Mouse (Mus musculus): ENCODE measurements around the gene Prrc2a. TPM values are rescaled to one million over a fixed set of nuclear protein-coding genes. Genes with fewer than 3 reads are reported as not detected.

Prrc2a gene
- polyA plus RNA-seq, 2 experiments = 192 to 404 TPM

DNA sequence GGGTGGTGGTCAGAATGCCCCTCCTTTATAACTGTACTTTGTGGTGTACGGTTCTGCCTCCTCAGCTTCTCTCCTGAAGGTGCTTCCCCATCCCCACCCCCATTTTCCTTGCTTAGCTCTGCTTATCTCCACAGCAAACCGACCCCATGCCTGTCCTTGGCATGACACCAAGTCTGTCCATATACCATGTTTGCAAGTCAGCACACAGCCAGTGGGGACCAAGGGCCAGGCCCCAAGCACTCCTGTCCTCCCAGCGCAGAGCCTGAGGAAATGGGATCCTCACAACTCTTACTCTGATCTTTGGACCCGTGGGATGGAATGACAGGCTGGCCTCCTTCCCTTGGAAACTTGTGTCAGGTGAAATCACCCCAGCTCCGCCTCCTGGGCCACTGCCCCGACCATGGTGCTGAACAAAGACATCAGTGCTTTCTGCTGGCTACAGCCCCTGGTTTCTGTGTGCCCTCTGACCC, 61.4 kb downstream of the Prrc2a start:
- Histone ChIP-seq H3K27ac (replicated peaks; ENCODE audit: low read depth, low read length) (no peak overlapping the region), H3K4me2 (replicated peaks; ENCODE audit: low read depth, low read length, severe bottlenecking) (no peak overlapping the region), H3K27me3 (ENCODE audit: control insufficient read depth, insufficient read depth, low read length) (no peaks in the 10 kb centered on the region), H3K36me3 (ENCODE audit: control insufficient read depth, insufficient read depth, low read length) (peaks cover 58% of the 10 kb centered on the region), H3K9me3 (ENCODE audit: control insufficient read depth, low read length) (no peaks in the 10 kb centered on the region), H3K9ac (ENCODE audit: low read depth, low read length, severe bottlenecking) (no peak overlapping the region), H3K4me1 (ENCODE audit: control insufficient read depth, insufficient read depth, low read length) (0 out of 2 replicates have a peak, but pooled peaks cover 2% of the 10 kb centered on the region), H3K4me3 (replicated peaks; ENCODE audit: low read length) (no peak overlapping the region)
- no peak for TF ChIP-seq POLR2A (IDR thresholded peaks at IDR 0.05; ENCODE audit: borderline replicate concordance, extremely low read depth, insufficient read depth, insufficient read length)
- ATAC-seq (ENCODE audit: low FRiP score, low read depth) = no peak
- no peak for DNase-seq (ENCODE audit: low spot score)
- 67% methylated on average over 6 of the region's 6 CpGs for WGBS

DNA sequence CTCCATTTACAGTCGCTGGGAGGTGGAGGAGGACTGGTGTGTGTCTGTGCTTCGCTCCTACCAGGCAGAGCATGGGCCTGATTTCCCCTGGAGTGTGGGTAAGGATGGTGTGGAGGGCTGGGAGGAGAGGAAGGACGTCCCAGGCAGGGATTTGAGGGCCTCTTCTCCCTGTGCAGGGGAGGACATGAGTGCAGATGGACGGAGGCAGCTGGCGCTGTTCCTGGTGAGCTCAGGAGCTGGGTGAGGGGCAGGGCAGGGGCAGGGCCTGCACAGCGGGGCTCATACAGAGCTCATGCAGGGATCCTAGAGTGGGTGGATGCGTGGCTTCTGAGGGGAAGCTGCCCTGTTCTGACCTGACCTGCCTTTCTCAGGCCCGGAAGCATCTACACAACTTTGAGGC, 62.4 kb downstream of the Prrc2a start:
- ATAC-seq (ENCODE audit: low FRiP score, low read depth) (peak; percentile 30), DNase-seq (ENCODE audit: low spot score) (no peak)
- Histone ChIP-seq H3K9ac (ENCODE audit: low read depth, low read length, severe bottlenecking) (no peak overlapping the region), H3K27ac (replicated peaks; ENCODE audit: low read depth, low read length) (no peak overlapping the region), H3K9me3 (ENCODE audit: control insufficient read depth, low read length) (no peaks in the 10 kb centered on the region), H3K27me3 (ENCODE audit: control insufficient read depth, insufficient read depth, low read length) (no peaks in the 10 kb centered on the region), H3K4me1 (ENCODE audit: control insufficient read depth, insufficient read depth, low read length) (0 out of 2 replicates have a peak, but pooled peaks cover 2% of the 10 kb centered on the region), H3K4me3 (replicated peaks; ENCODE audit: low read length) (no peak overlapping the region), H3K36me3 (ENCODE audit: control insufficient read depth, insufficient read depth, low read length) (peaks cover 66% of the 10 kb centered on the region), H3K4me2 (replicated peaks; ENCODE audit: low read depth, low read length, severe bottlenecking) (no peak overlapping the region)
- TF ChIP-seq POLR2A (IDR thresholded peaks at IDR 0.05; ENCODE audit: borderline replicate concordance, extremely low read depth, insufficient read depth, insufficient read length) = no peak
- 70% methylated on average over 7 of the region's 8 CpGs for WGBS

DNA sequence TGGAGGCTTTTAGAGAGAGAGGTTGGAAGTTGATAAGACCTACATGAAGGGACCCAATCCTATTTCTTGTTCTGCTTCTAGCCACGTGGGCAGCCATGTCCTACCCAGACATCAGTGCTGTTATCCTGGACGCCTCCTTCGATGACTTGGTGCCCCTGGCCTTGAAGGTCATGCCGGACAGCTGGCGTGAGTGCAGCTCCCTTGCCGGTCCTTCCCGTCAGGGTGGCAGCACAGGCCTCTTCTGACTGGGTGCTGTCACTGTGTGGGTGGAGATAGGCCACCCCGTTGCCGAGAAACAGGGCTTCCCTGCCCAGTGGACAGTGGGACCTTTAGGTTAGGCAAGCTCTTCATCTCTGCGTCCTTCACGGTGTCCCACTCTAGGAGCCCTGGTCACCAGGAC, 63.5 kb downstream of the Prrc2a start:
- Histone ChIP-seq H3K27ac (replicated peaks; ENCODE audit: low read depth, low read length) (no peak overlapping the region), H3K4me3 (replicated peaks; ENCODE audit: low read length) (no peak overlapping the region), H3K4me1 (ENCODE audit: control insufficient read depth, insufficient read depth, low read length) (0 out of 2 replicates have a peak, but pooled peaks cover 2% of the 10 kb centered on the region), H3K9me3 (ENCODE audit: control insufficient read depth, low read length) (no peaks in the 10 kb centered on the region), H3K9ac (ENCODE audit: low read depth, low read length, severe bottlenecking) (no peak overlapping the region), H3K4me2 (replicated peaks; ENCODE audit: low read depth, low read length, severe bottlenecking) (no peak overlapping the region), H3K27me3 (ENCODE audit: control insufficient read depth, insufficient read depth, low read length) (no peaks in the 10 kb centered on the region), H3K36me3 (ENCODE audit: control insufficient read depth, insufficient read depth, low read length) (peaks cover 78% of the 10 kb centered on the region)
- DNase-seq (ENCODE audit: low spot score) (no peak), ATAC-seq (ENCODE audit: low FRiP score, low read depth) (no peak)
- TF ChIP-seq POLR2A (IDR thresholded peaks at IDR 0.05; ENCODE audit: borderline replicate concordance, extremely low read depth, insufficient read depth, insufficient read length) = no peak
- WGBS = 88% methylated on average over 11 of the region's 11 CpGs

DNA sequence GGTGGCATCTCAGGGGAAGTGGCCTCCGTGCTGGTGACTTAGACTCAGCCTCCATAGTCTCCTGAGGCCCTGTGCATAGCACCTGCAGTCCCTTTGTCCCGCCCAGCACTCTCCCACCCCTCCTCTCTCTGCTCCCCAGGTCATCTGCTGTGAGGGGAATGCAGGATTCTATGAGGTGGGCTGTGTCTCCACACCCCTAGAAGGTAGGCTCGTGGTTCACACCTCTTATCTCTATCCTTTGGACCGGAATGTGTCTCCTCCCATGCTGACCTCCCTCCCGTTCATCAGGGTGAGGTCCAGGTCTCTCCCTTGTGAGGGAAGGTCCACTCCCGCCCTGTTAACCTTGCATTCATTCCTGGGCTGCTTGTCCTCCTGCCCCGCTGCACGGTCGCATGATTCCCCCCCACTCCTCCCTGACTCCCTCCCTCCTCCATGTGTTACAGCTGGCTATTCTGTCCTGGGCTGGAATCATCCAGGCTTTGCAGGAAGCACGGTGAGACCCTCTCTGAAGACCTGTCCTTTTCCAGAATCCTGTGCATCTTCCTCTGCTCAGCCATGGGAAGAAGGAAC, 64.4 kb downstream of the Prrc2a start:
- Histone ChIP-seq H3K4me3 (replicated peaks; ENCODE audit: low read length) (no peak overlapping the region), H3K27me3 (ENCODE audit: control insufficient read depth, insufficient read depth, low read length) (no peaks in the 10 kb centered on the region), H3K9me3 (ENCODE audit: control insufficient read depth, low read length) (no peaks in the 10 kb centered on the region), H3K4me2 (replicated peaks; ENCODE audit: low read depth, low read length, severe bottlenecking) (no peak overlapping the region), H3K27ac (replicated peaks; ENCODE audit: low read depth, low read length) (no peak overlapping the region), H3K9ac (ENCODE audit: low read depth, low read length, severe bottlenecking) (no peak overlapping the region), H3K36me3 (ENCODE audit: control insufficient read depth, insufficient read depth, low read length) (peaks cover 84% of the 10 kb centered on the region), H3K4me1 (ENCODE audit: control insufficient read depth, insufficient read depth, low read length) (no peaks in the 10 kb centered on the region)
- TF ChIP-seq POLR2A (IDR thresholded peaks at IDR 0.05; ENCODE audit: borderline replicate concordance, extremely low read depth, insufficient read depth, insufficient read length) = no peak
- DNase-seq (ENCODE audit: low spot score) = no peak
- ATAC-seq (ENCODE audit: low FRiP score, low read depth) = no peak
- WGBS = 77% methylated on average over 10 of the region's 10 CpGs

Small RNA genes lying within 50 kb of the gene (microRNA-seq; reads per million reads assigned to microRNA genes)
- gene Mir6973a (not detected), gene Mir6974 (not detected)

Other genes with a start within 250 kb of the Prrc2a start
Only the 30 nearest of the 38 such genes appear.
- 163 and 216 TPM in 2 replicates for gene Vars, start 163.9 kb downstream of the Prrc2a start, polyA plus RNA-seq (2012; rRNA removed)
- 88.3 and 100 TPM in 2 replicates for gene Vars, start 163.9 kb downstream of the Prrc2a start, polyA plus RNA-seq (2014; fragmentation: Nextera tagmentation; extraction: Ambion mirVana)
- gene Vwa7, start 148.3 kb downstream of the Prrc2a start, polyA plus RNA-seq (2012; rRNA removed) = 0.64 and 0.85 TPM in 2 replicates
- gene Vwa7, start 148.3 kb downstream of the Prrc2a start, polyA plus RNA-seq (2014; fragmentation: Nextera tagmentation; extraction: Ambion mirVana) = 0.11 and 0.15 TPM in 2 replicates
- 12.0 and 15.2 TPM in 2 replicates for gene Sapcd1, start 136.9 kb downstream of the Prrc2a start, polyA plus RNA-seq (2012; rRNA removed)
- 12.5 and 13.7 TPM in 2 replicates for gene Sapcd1, start 136.9 kb downstream of the Prrc2a start, polyA plus RNA-seq (2014; fragmentation: Nextera tagmentation; extraction: Ambion mirVana)
- 6.4 and 6.5 TPM in 2 replicates for gene Msh5, start 118.2 kb downstream of the Prrc2a start, polyA plus RNA-seq (2012; rRNA removed)
- 3.4 and 3.5 TPM in 2 replicates for gene Msh5, start 118.2 kb downstream of the Prrc2a start, polyA plus RNA-seq (2014; fragmentation: Nextera tagmentation; extraction: Ambion mirVana)
- gene Clic1, start 114.9 kb downstream of the Prrc2a start, polyA plus RNA-seq (2012; rRNA removed) = 229 and 236 TPM in 2 replicates
- gene Clic1, start 114.9 kb downstream of the Prrc2a start, polyA plus RNA-seq (2014; fragmentation: Nextera tagmentation; extraction: Ambion mirVana) = 103 and 108 TPM in 2 replicates
- 271 and 326 TPM in 2 replicates for gene Ddah2, start 105.9 kb downstream of the Prrc2a start, polyA plus RNA-seq (2012; rRNA removed)
- 358 and 403 TPM in 2 replicates for gene Ddah2, start 105.9 kb downstream of the Prrc2a start, polyA plus RNA-seq (2014; fragmentation: Nextera tagmentation; extraction: Ambion mirVana)
- gene Ly6g6c, start 99.5 kb downstream of the Prrc2a start, polyA plus RNA-seq (2012; rRNA removed) = 3.4 and 5.5 TPM in 2 replicates
- gene Ly6g6c, start 99.5 kb downstream of the Prrc2a start, polyA plus RNA-seq (2014; fragmentation: Nextera tagmentation; extraction: Ambion mirVana) = 10.4 and 22.3 TPM in 2 replicates
- 0.45 and 0.47 TPM in 2 replicates for gene Mpig6b, start 98.7 kb downstream of the Prrc2a start, polyA plus RNA-seq (2012; rRNA removed)
- gene Mpig6b, start 98.7 kb downstream of the Prrc2a start, polyA plus RNA-seq (2014; fragmentation: Nextera tagmentation; extraction: Ambion mirVana) = 0.64 and 1.3 TPM in 2 replicates
- gene Ly6g6e, start 88.0 kb downstream of the Prrc2a start, polyA plus RNA-seq (2012; rRNA removed) = 14.2 and 14.8 TPM in 2 replicates
- gene Ly6g6e, start 88.0 kb downstream of the Prrc2a start, polyA plus RNA-seq (2014; fragmentation: Nextera tagmentation; extraction: Ambion mirVana) = 18.0 and 28.4 TPM in 2 replicates
- gene Ly6g6d, start 86.8 kb downstream of the Prrc2a start, polyA plus RNA-seq (2012; rRNA removed) = 1.3 and 2.3 TPM in 2 replicates
- 2.0 TPM in 1 of 2 replicates, not detected in the other for gene Ly6g6d, start 86.8 kb downstream of the Prrc2a start, polyA plus RNA-seq (2014; fragmentation: Nextera tagmentation; extraction: Ambion mirVana)
- 0.14 and 0.73 TPM in 2 replicates for gene Ly6g6f, start 79.3 kb downstream of the Prrc2a start, polyA plus RNA-seq (2012; rRNA removed)
- gene Ly6g6f, start 79.3 kb downstream of the Prrc2a start, polyA plus RNA-seq (2014; fragmentation: Nextera tagmentation; extraction: Ambion mirVana) = 0.28 TPM in 1 of 2 replicates, not detected in the other
- gene Abhd16a, start 75.6 kb downstream of the Prrc2a start, polyA plus RNA-seq (2012; rRNA removed) = 98.6 and 157 TPM in 2 replicates
- gene Abhd16a, start 75.6 kb downstream of the Prrc2a start, polyA plus RNA-seq (2014; fragmentation: Nextera tagmentation; extraction: Ambion mirVana) = 78.0 and 88.3 TPM in 2 replicates
- gene Ly6g5c, start 56.6 kb downstream of the Prrc2a start, polyA plus RNA-seq (2012; rRNA removed) = not detected in 2 replicates
- not detected in 2 replicates for gene Ly6g5c, start 56.6 kb downstream of the Prrc2a start, polyA plus RNA-seq (2014; fragmentation: Nextera tagmentation; extraction: Ambion mirVana)
- 2.1 and 3.5 TPM in 2 replicates for gene Ly6g5b, start 49.5 kb downstream of the Prrc2a start, polyA plus RNA-seq (2012; rRNA removed)
- 0.59 and 0.68 TPM in 2 replicates for gene Ly6g5b, start 49.5 kb downstream of the Prrc2a start, polyA plus RNA-seq (2014; fragmentation: Nextera tagmentation; extraction: Ambion mirVana)
- 13.6 and 15.1 TPM in 2 replicates for gene Gpank1, start 43.4 kb downstream of the Prrc2a start, polyA plus RNA-seq (2012; rRNA removed)
- gene Gpank1, start 43.4 kb downstream of the Prrc2a start, polyA plus RNA-seq (2014; fragmentation: Nextera tagmentation; extraction: Ambion mirVana) = 17.5 and 20.0 TPM in 2 replicates
- 181 and 250 TPM in 2 replicates for gene Csnk2b, start 42.8 kb downstream of the Prrc2a start, polyA plus RNA-seq (2012; rRNA removed)
- 275 and 308 TPM in 2 replicates for gene Csnk2b, start 42.8 kb downstream of the Prrc2a start, polyA plus RNA-seq (2014; fragmentation: Nextera tagmentation; extraction: Ambion mirVana)
- gene D17H6S53E, start 38.5 kb downstream of the Prrc2a start, polyA plus RNA-seq (2012; rRNA removed) = 5.7 and 6.6 TPM in 2 replicates
- gene D17H6S53E, start 38.5 kb downstream of the Prrc2a start, polyA plus RNA-seq (2014; fragmentation: Nextera tagmentation; extraction: Ambion mirVana) = 6.4 and 8.2 TPM in 2 replicates
- gene Apom, start 32.8 kb downstream of the Prrc2a start, polyA plus RNA-seq (2012; rRNA removed) = 1.1 and 1.7 TPM in 2 replicates
- gene Apom, start 32.8 kb downstream of the Prrc2a start, polyA plus RNA-seq (2014; fragmentation: Nextera tagmentation; extraction: Ambion mirVana) = 0.26 TPM in 1 of 2 replicates, not detected in the other
- 265 and 361 TPM in 2 replicates for gene Bag6, start 29.7 kb downstream of the Prrc2a start, polyA plus RNA-seq (2012; rRNA removed)
- gene Bag6, start 29.7 kb downstream of the Prrc2a start, polyA plus RNA-seq (2014; fragmentation: Nextera tagmentation; extraction: Ambion mirVana) = 76.2 and 82.8 TPM in 2 replicates
- gene Aif1, start 11.2 kb upstream of the Prrc2a start, polyA plus RNA-seq (2012; rRNA removed) = 4.0 and 4.8 TPM in 2 replicates
- 13.1 and 15.7 TPM in 2 replicates for gene Aif1, start 11.2 kb upstream of the Prrc2a start, polyA plus RNA-seq (2014; fragmentation: Nextera tagmentation; extraction: Ambion mirVana)
- gene Lst1, start 23.5 kb upstream of the Prrc2a start, polyA plus RNA-seq (2012; rRNA removed) = 21.8 and 24.4 TPM in 2 replicates
- 23.2 and 29.2 TPM in 2 replicates for gene Lst1, start 23.5 kb upstream of the Prrc2a start, polyA plus RNA-seq (2014; fragmentation: Nextera tagmentation; extraction: Ambion mirVana)
- gene Ltb, start 29.5 kb upstream of the Prrc2a start, polyA plus RNA-seq (2012; rRNA removed) = 1.7 and 3.0 TPM in 2 replicates
- gene Ltb, start 29.5 kb upstream of the Prrc2a start, polyA plus RNA-seq (2014; fragmentation: Nextera tagmentation; extraction: Ambion mirVana) = 1.1 and 1.4 TPM in 2 replicates
- 1.1 and 1.3 TPM in 2 replicates for gene Tnf, start 37.1 kb upstream of the Prrc2a start, polyA plus RNA-seq (2012; rRNA removed)
- gene Tnf, start 37.1 kb upstream of the Prrc2a start, polyA plus RNA-seq (2014; fragmentation: Nextera tagmentation; extraction: Ambion mirVana) = 0.28 and 0.73 TPM in 2 replicates
- 0.36 and 0.39 TPM in 2 replicates for gene Lta, start 40.5 kb upstream of the Prrc2a start, polyA plus RNA-seq (2012; rRNA removed)
- 0.14 TPM in 1 of 2 replicates, not detected in the other for gene Lta, start 40.5 kb upstream of the Prrc2a start, polyA plus RNA-seq (2014; fragmentation: Nextera tagmentation; extraction: Ambion mirVana)
- 0.26 TPM in 1 of 2 replicates, not detected in the other for gene Gm16181, start 55.9 kb upstream of the Prrc2a start, polyA plus RNA-seq (2012; rRNA removed)
- gene Gm16181, start 55.9 kb upstream of the Prrc2a start, polyA plus RNA-seq (2014; fragmentation: Nextera tagmentation; extraction: Ambion mirVana) = not detected in 2 replicates
- 11.2 and 12.0 TPM in 2 replicates for gene Atp6v1g2, start 68.8 kb upstream of the Prrc2a start, polyA plus RNA-seq (2012; rRNA removed)
- 3.6 and 4.9 TPM in 2 replicates for gene Atp6v1g2, start 68.8 kb upstream of the Prrc2a start, polyA plus RNA-seq (2014; fragmentation: Nextera tagmentation; extraction: Ambion mirVana)
- 17.0 and 19.6 TPM in 2 replicates for gene Nfkbil1, start 70.9 kb upstream of the Prrc2a start, polyA plus RNA-seq (2012; rRNA removed)
- 4.9 and 5.9 TPM in 2 replicates for gene Nfkbil1, start 70.9 kb upstream of the Prrc2a start, polyA plus RNA-seq (2014; fragmentation: Nextera tagmentation; extraction: Ambion mirVana)
- gene Ddx39b, start 76.8 kb upstream of the Prrc2a start, polyA plus RNA-seq (2012; rRNA removed) = 877 and 1,003 TPM in 2 replicates
- 416 and 445 TPM in 2 replicates for gene Ddx39b, start 76.8 kb upstream of the Prrc2a start, polyA plus RNA-seq (2014; fragmentation: Nextera tagmentation; extraction: Ambion mirVana)
- 26.0 and 27.2 TPM in 2 replicates for gene H2-D1, start 97.8 kb upstream of the Prrc2a start, polyA plus RNA-seq (2012; rRNA removed)
- gene H2-D1, start 97.8 kb upstream of the Prrc2a start, polyA plus RNA-seq (2014; fragmentation: Nextera tagmentation; extraction: Ambion mirVana) = 49.3 and 53.9 TPM in 2 replicates
- gene H2-Q1, start 155.5 kb upstream of the Prrc2a start, polyA plus RNA-seq (2012; rRNA removed) = 0.01 and 0.05 TPM in 2 replicates
- not detected in 2 replicates for gene H2-Q1, start 155.5 kb upstream of the Prrc2a start, polyA plus RNA-seq (2014; fragmentation: Nextera tagmentation; extraction: Ambion mirVana)